Mouse (Mus musculus) forebrain, embryonic 12.5 days (tissue): ENCODE results near the gene Pisd. TPM values are rescaled to one million over a fixed set of nuclear protein-coding genes. Genes with fewer than 3 reads are reported as not detected.
A peak's percentile ranks its signal among the peaks of the same experiment; 100 is the strongest.

Experiments
- ATAC-seq: fragments of 200-750 bp; cut with Nextera tagmentation; 2 replicates; pipeline ENCODE4 v1.8.0; 2017; ENCODE audit warnings: moderate TSS enrichment; ENCODE audit not compliant: low FRiP score
- H3K27ac ChIP-seq: fragments of 300-500 bp; sonication (generic); 2 replicates; pipeline ENCODE4 v1.5.1; 2016; ENCODE audit warnings: mild to moderate bottlenecking
- H3K27me3 ChIP-seq: fragments of 300-500 bp; sonication (generic); 2 replicates; pipeline ENCODE4 v1.6.1; 2016; ENCODE audit warnings: mild to moderate bottlenecking
- H3K36me3 ChIP-seq: fragments of 300-500 bp; sonication (generic); replicated peaks from 2 replicates; pipeline ENCODE4 v1.6.1; 2016; ENCODE audit warnings: mild to moderate bottlenecking
- H3K4me1 ChIP-seq: fragments of 300-500 bp; sonication (generic); 2 replicates; pipeline ENCODE4 v1.6.1; 2016
- H3K4me2 ChIP-seq: fragments of 300-500 bp; sonication (generic); 2 replicates; pipeline ENCODE4 v1.6.1; 2016; ENCODE audit warnings: mild to moderate bottlenecking, moderate library complexity
- H3K4me3 ChIP-seq: fragments of 300-500 bp; sonication (generic); replicated peaks from 2 replicates; pipeline ENCODE4 v1.5.1; 2016; ENCODE audit warnings: mild to moderate bottlenecking
- H3K9ac ChIP-seq: fragments of 300-500 bp; sonication (generic); 2 replicates; pipeline ENCODE4 v1.6.1; 2016; ENCODE audit warnings: mild to moderate bottlenecking
- H3K9me3 ChIP-seq: fragments of 300-500 bp; sonication (generic); 2 replicates; pipeline ENCODE4 v1.6.1; 2016
- WGBS: fragments of 180-500 bp; shearing (Covaris S2); methylation state at CpG from one replicate; pipeline ENCODE4 v1.1.7; 2016; 5-methylcytosine and 5-hydroxymethylcytosine counted together
- polyA plus RNA-seq: library from polyadenylated mRNA; unstranded; fragments of >200 nt; fragmentation: Nextera tagmentation; extraction: Ambion mirVana; gene quantifications from 2 replicates; pipeline ENCODE4 v1.2.1, GENCODE M21; 2016

The Pisd gene
- polyA plus RNA-seq, 1 experiment from 2014 or later: 70.7 TPM

- H3K4me2 ChIP-seq: no peak overlapping the region
- WGBS: 79% methylated on average over 3 of the region's 3 CpGs
- no peak overlapping the region for H3K4me3 ChIP-seq
- H3K9me3 ChIP-seq: 0 out of 2 replicates have a peak, but pooled peaks cover 2% of the 10 kb centered on the region
- no peaks in the 10 kb centered on the region for H3K4me1 ChIP-seq
- ATAC-seq: no peak
- no peak overlapping the region for H3K9ac ChIP-seq
- H3K27me3 ChIP-seq: no peaks in the 10 kb centered on the region
- H3K27ac ChIP-seq: no peak overlapping the region
- H3K36me3 ChIP-seq: no peaks in the 10 kb centered on the region
Measured at GRCm38 (mm10) chr5:32721316-32721715, 64.1 kb downstream of the Pisd start.

GRCm38 (mm10) chr5:32720416-32720815 lies 65.0 kb downstream of the Pisd start:
- H3K4me3 ChIP-seq: no peak overlapping the region
- no peak overlapping the region for H3K9ac ChIP-seq
- H3K36me3 ChIP-seq: no peaks in the 10 kb centered on the region
- H3K4me2 ChIP-seq: no peak overlapping the region
- 0 out of 2 replicates have a peak, but pooled peaks cover 1% of the 10 kb centered on the region for H3K9me3 ChIP-seq
- no peak overlapping the region for H3K27ac ChIP-seq
- no peaks in the 10 kb centered on the region for H3K27me3 ChIP-seq
- no peak for ATAC-seq
- no peaks in the 10 kb centered on the region for H3K4me1 ChIP-seq
- WGBS: 90% methylated on average over 9 of the region's 9 CpGs

- ATAC-seq: no peak
- Histone ChIP-seq H3K4me1 (no peaks in the 10 kb centered on the region), H3K27ac (no peak overlapping the region), H3K36me3 (no peaks in the 10 kb centered on the region), H3K9ac (no peak overlapping the region), H3K27me3 (no peaks in the 10 kb centered on the region), H3K9me3 (no peaks in the 10 kb centered on the region), H3K4me2 (no peak overlapping the region), H3K4me3 (no peak overlapping the region)
- WGBS: 78% methylated on average over 6 of the region's 6 CpGs
Measured at GRCm38 (mm10) chr5:32718916-32719315, 66.5 kb downstream of the Pisd start.

GRCm38 (mm10) chr5:32717726-32718125 lies 67.7 kb downstream of the Pisd start:
- WGBS: 62% methylated on average over 1 of the region's 1 CpGs
- H3K4me3 ChIP-seq: no peak overlapping the region
- no peak overlapping the region for H3K27ac ChIP-seq
- H3K9me3 ChIP-seq: no peaks in the 10 kb centered on the region
- no peaks in the 10 kb centered on the region for H3K27me3 ChIP-seq
- no peaks in the 10 kb centered on the region for H3K36me3 ChIP-seq
- ATAC-seq: no peak
- H3K9ac ChIP-seq: no peak overlapping the region
- no peak overlapping the region for H3K4me2 ChIP-seq
- peaks cover 5% of the 10 kb centered on the region; the same call in 1 of the 2 replicates for H3K4me1 ChIP-seq

GRCm38 (mm10) chr5:32713703-32714467 lies 71.6 kb downstream of the Pisd start:
- H3K27me3 ChIP-seq: no peaks in the 10 kb centered on the region
- peak overlapping the region; percentile 76 for H3K4me2 ChIP-seq
- peak; percentile 97 for ATAC-seq
- H3K9ac ChIP-seq: peak overlapping the region; percentile 57
- H3K4me3 ChIP-seq: peak overlapping the region; percentile 65
- under 1% methylated on average over 55 of the region's 55 CpGs for WGBS
- no peaks in the 10 kb centered on the region for H3K9me3 ChIP-seq
- peak overlapping the region; percentile 88 for H3K27ac ChIP-seq
- H3K4me1 ChIP-seq: peaks cover 5% of the 10 kb centered on the region; the same call in 1 of the 2 replicates
- H3K36me3 ChIP-seq: no peaks in the 10 kb centered on the region

GRCm38 (mm10) chr5:32713042-32713702 lies 72.3 kb downstream of the Pisd start:
- peaks cover 5% of the 10 kb centered on the region; the same call in 1 of the 2 replicates for H3K4me1 ChIP-seq
- peak overlapping the region; percentile 57 for H3K9ac ChIP-seq
- H3K4me2 ChIP-seq: peak overlapping the region; percentile 76
- ATAC-seq: no peak; the same call in 1 of the 2 replicates
- 28% methylated on average over 2 of the region's 2 CpGs for WGBS
- H3K27ac ChIP-seq: peak overlapping the region; percentile 88
- no peaks in the 10 kb centered on the region for H3K36me3 ChIP-seq
- H3K9me3 ChIP-seq: no peaks in the 10 kb centered on the region
- H3K27me3 ChIP-seq: no peaks in the 10 kb centered on the region
- H3K4me3 ChIP-seq: peak overlapping the region; percentile 65

- peak overlapping the region; percentile 76 for H3K4me2 ChIP-seq
- H3K27ac ChIP-seq: no peak overlapping the region
- ATAC-seq: no peak
- no peaks in the 10 kb centered on the region for H3K9me3 ChIP-seq
- peak overlapping the region; percentile 65; the same call in 1 of the 2 replicates for H3K4me3 ChIP-seq
- peaks cover 5% of the 10 kb centered on the region; the same call in 1 of the 2 replicates for H3K4me1 ChIP-seq
- H3K36me3 ChIP-seq: no peaks in the 10 kb centered on the region
- H3K9ac ChIP-seq: no peak overlapping the region
- WGBS: 66% methylated on average over 4 of the region's 4 CpGs
- no peaks in the 10 kb centered on the region for H3K27me3 ChIP-seq
Measured at GRCm38 (mm10) chr5:32712221-32713041, 73.0 kb downstream of the Pisd start.

GRCm38 (mm10) chr5:32711485-32711884 lies 74.0 kb downstream of the Pisd start:
- WGBS: 72% methylated on average over 5 of the region's 5 CpGs
- Histone ChIP-seq H3K9me3 (no peaks in the 10 kb centered on the region), H3K9ac (no peak overlapping the region), H3K27me3 (no peaks in the 10 kb centered on the region), H3K4me3 (no peak overlapping the region), H3K4me1 (peaks cover 5% of the 10 kb centered on the region; the same call in 1 of the 2 replicates), H3K36me3 (no peaks in the 10 kb centered on the region), H3K4me2 (no peak overlapping the region), H3K27ac (no peak overlapping the region)
- ATAC-seq: no peak

GRCm38 (mm10) chr5:32706226-32706780 lies 79.1 kb downstream of the Pisd start:
- 91% methylated on average over 2 of the region's 2 CpGs for WGBS
- Histone ChIP-seq H3K27me3 (no peaks in the 10 kb centered on the region), H3K4me2 (no peak overlapping the region)

GRCm38 (mm10) chr5:32697208-32697867 lies 88.1 kb downstream of the Pisd start:
- Histone ChIP-seq H3K4me1 (no peaks in the 10 kb centered on the region), H3K27me3 (no peaks in the 10 kb centered on the region), H3K9ac (no peak overlapping the region), H3K4me3 (no peak overlapping the region), H3K36me3 (no peaks in the 10 kb centered on the region), H3K4me2 (no peak overlapping the region), H3K27ac (no peak overlapping the region), H3K9me3 (no peaks in the 10 kb centered on the region)
- WGBS: 77% methylated on average over 5 of the region's 5 CpGs
- no peak for ATAC-seq

More at GRCm38 (mm10) chr5:32706226-32706780, 79.1 kb downstream of the Pisd start:
- no peak overlapping the region for H3K27ac ChIP-seq
- no peak overlapping the region for H3K4me3 ChIP-seq
- no peaks in the 10 kb centered on the region for H3K4me1 ChIP-seq
- H3K9ac ChIP-seq: no peak overlapping the region
- no peaks in the 10 kb centered on the region for H3K9me3 ChIP-seq
- H3K36me3 ChIP-seq: no peaks in the 10 kb centered on the region
- ATAC-seq: no peak

GRCm38 (mm10) chr5:32693411-32693810 lies 92.0 kb downstream of the Pisd start:
- H3K4me1 ChIP-seq: no peaks in the 10 kb centered on the region
- H3K9ac ChIP-seq: no peak overlapping the region
- no peaks in the 10 kb centered on the region for H3K36me3 ChIP-seq
- no peaks in the 10 kb centered on the region for H3K27me3 ChIP-seq
- H3K4me3 ChIP-seq: no peak overlapping the region
- H3K27ac ChIP-seq: no peak overlapping the region
- no peak overlapping the region for H3K4me2 ChIP-seq
- WGBS: 67% methylated on average over 2 of the region's 2 CpGs
- no peaks in the 10 kb centered on the region for H3K9me3 ChIP-seq
- no peak for ATAC-seq
